Mouse (Mus musculus) adipose tissue, adult 10 weeks (tissue): ENCODE data around the gene Olfr361. TPM values are rescaled to one million over a fixed set of nuclear protein-coding genes. Genes with fewer than 3 reads are reported as not detected.

Source experiments
- polyA plus RNA-seq: library from polyadenylated mRNA; stranded (reverse); fragments of 350-450 nt; fragmentation: Illumina TruSeq; extraction: RNeasy Lipid Tissue Mini Kit (QIAGEN cat#74804); gene quantifications from one replicate; pipeline ENCODE4 v1.2.3, GENCODE M21; 2014; ENCODE audit warnings: low read depth, low replicate concordance

Olfr361 gene
- not detected for polyA plus RNA-seq

DNA sequence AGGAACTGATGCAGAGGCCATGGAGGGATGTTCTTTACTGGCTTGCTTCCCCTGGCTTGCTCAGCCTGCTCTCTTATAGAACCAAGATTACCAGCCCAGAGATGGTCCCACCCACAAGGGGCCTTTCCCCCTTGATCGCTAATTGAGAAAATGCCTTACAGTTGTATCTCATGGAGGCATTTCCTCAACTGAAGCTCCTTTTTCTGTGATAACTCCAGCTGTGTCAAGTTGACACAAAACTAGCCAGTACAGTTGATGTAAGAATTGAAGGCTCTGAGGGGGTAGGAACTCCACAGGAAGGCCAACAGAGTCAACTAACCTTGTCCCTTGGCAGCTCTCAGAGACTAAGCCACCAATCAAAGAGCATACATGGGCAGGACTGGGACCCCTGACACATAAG is at the start of gene Olfr361:
Gene Olfr361, minus strand, starts transcription at position 101 of the 400 bp plus-strand sequence.

GRCm38 (mm10) chr2:37117810-37118209 is 28.7 kb upstream of the Olfr361 start, which contains the start of gene Olfr362:
TSS of gene Olfr362 (minus strand) at chr2:37117910.

DNA sequence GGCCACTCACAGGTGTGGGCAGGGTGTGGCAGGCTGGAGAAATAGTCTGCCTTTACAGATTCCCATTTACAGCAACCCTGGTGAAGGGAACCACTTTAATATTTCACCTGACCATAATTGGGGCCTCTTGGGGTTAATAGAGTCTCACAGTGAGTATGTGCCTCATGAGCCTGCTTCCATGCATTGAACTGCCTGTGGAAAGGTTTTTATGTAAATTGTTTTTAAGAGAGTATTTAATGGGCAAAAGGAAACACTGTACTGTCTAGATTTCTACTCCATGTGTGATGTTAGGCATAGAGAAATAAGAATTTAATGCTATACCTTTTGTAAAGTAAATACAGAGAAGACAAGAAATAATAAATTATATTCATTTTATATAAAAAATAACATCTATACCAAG is 23.6 kb downstream of the Olfr361 start, which contains the start of gene Olfr360:
Gene Olfr360, plus strand, starts transcription at position 301 of the 400 bp plus-strand sequence.

Other genes starting within 250 kb of the Olfr361 start
- not detected for gene Olfr350, start 243.0 kb downstream of the Olfr361 start, polyA plus RNA-seq
- gene Olfr351, start 226.6 kb downstream of the Olfr361 start, polyA plus RNA-seq = not detected
- gene Olfr352, start 220.8 kb downstream of the Olfr361 start, polyA plus RNA-seq = not detected
- gene Olfr353, start 196.4 kb downstream of the Olfr361 start, polyA plus RNA-seq = not detected
- gene Olfr354, start 183.6 kb downstream of the Olfr361 start, polyA plus RNA-seq = not detected
- not detected for gene Olfr355, start 160.4 kb downstream of the Olfr361 start, polyA plus RNA-seq
- gene Olfr356, start 152.2 kb downstream of the Olfr361 start, polyA plus RNA-seq = not detected
- gene Olfr357, start 95.5 kb downstream of the Olfr361 start, polyA plus RNA-seq = not detected
- gene Olfr358, start 80.0 kb downstream of the Olfr361 start, polyA plus RNA-seq = not detected
- not detected for gene Olfr360, start 23.5 kb downstream of the Olfr361 start, polyA plus RNA-seq
- not detected for gene Olfr362, start 28.6 kb upstream of the Olfr361 start, polyA plus RNA-seq
- gene Olfr364-ps1, start 50.0 kb upstream of the Olfr361 start, polyA plus RNA-seq = not detected
- gene Olfr365, start 98.9 kb upstream of the Olfr361 start, polyA plus RNA-seq = not detected
- not detected for gene Olfr366, start 122.3 kb upstream of the Olfr361 start, polyA plus RNA-seq
- gene Olfr368, start 237.2 kb upstream of the Olfr361 start, polyA plus RNA-seq = not detected